Mouse (Mus musculus): ENCODE measurements around the gene Mylk. TPM values are rescaled to one million over a fixed set of nuclear protein-coding genes. Genes with fewer than 3 reads are reported as not detected.

Gene Mylk
- polyA plus RNA-seq, 3 experiments from 2014 or later = not detected

- ATAC-seq = no peak
Observed at GRCm38 (mm10) chr16:35033809-35034577, 289.0 kb downstream of the Mylk start.

- ATAC-seq = no peak
Observed at GRCm38 (mm10) chr16:35034971-35035370, 290.0 kb downstream of the Mylk start.

GRCm38 (mm10) chr16:35036754-35037153, 291.7 kb downstream of the Mylk start:
- no peak for ATAC-seq

GRCm38 (mm10) chr16:35038343-35039057, 293.5 kb downstream of the Mylk start:
- ATAC-seq = no peak

- ATAC-seq = no peak
Observed at GRCm38 (mm10) chr16:35040154-35040553, 295.1 kb downstream of the Mylk start.

GRCm38 (mm10) chr16:35041001-35041400, 296.0 kb downstream of the Mylk start:
- ATAC-seq = no peak

- ATAC-seq = no peak
Observed at GRCm38 (mm10) chr16:35046081-35046775, 301.2 kb downstream of the Mylk start.

GRCm38 (mm10) chr16:35047272-35047969, 302.4 kb downstream of the Mylk start:
- no peak for ATAC-seq

GRCm38 (mm10) chr16:35051066-35051465, 306.1 kb downstream of the Mylk start:
- no peak for ATAC-seq

Other genes starting within 250 kb of the Mylk start
- gene Kalrn, start 171.7 kb upstream of the Mylk start, polyA plus RNA-seq (2017; shearing (Covaris generic)) = under 1 TPM in 1 of 3 experiments, not detected in 2; 0.21 TPM
- gene Ropn1, start 95.3 kb upstream of the Mylk start, polyA plus RNA-seq (2017; shearing (Covaris generic)) = not detected
- gene Ccdc14, start 54.6 kb upstream of the Mylk start, polyA plus RNA-seq (2017; shearing (Covaris generic)) = 1 to 10 TPM; 3.4 to 4.9 (median 4.4) TPM

Measured in inflammation-experienced regulatory T-cells, adult 6 months (primary cell).